Mouse (Mus musculus) kidney, adult 10 weeks (tissue): ENCODE results near the gene Pip4k2a. TPM values are rescaled to one million over a fixed set of nuclear protein-coding genes. Genes with fewer than 3 reads are reported as not detected.

ENCODE experiments used
- polyA plus RNA-seq: library from polyadenylated mRNA; stranded (reverse); fragments of 350-450 nt; fragmentation: Illumina TruSeq; extraction: RNeasy Lipid Tissue Mini Kit (QIAGEN cat#74804); gene quantifications from one replicate; pipeline ENCODE4 v1.2.3, GENCODE M21; 2014; ENCODE audit warnings: low read depth, low replicate concordance

Gene Pip4k2a
- 16.8 TPM for polyA plus RNA-seq

DNA sequence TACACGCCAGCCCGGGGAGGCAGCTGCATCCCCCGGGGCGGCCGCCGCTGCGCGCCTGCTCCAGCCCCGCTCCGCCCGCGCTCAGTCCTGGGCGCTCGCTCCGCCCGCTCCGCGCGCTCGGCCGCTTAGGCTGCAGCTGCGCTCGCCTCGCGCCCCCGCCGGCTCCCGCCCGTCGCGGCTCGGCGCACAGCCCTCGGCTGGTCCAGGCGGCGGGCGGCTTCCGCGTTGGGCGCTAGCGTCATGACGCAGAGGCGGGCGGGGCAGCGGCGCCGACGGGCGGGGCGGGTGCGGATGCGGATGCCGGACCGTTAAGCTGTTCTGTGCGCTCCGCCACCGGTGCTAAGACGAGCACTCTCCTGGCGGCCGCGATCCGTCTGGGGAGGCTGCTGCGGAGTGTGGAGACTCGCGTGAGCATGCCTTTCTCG, at the start of gene Pip4k2a, which contains the start of gene 4930426L09Rik:
Gene Pip4k2a, minus strand, starts transcription at position 73 of the 425 bp plus-strand sequence.
Gene 4930426L09Rik, plus strand, starts transcription at position 290 of the 425 bp plus-strand sequence.

Other genes with a start within 250 kb of the Pip4k2a start
- 0.53 TPM for gene 4930426L09Rik, start 217 bp upstream of the Pip4k2a start, polyA plus RNA-seq
- 0.16 TPM for gene Armc3, start 201.2 kb upstream of the Pip4k2a start, polyA plus RNA-seq